Mouse (Mus musculus) cerebellum, adult 11-12 months (tissue): ENCODE results near the gene Ly86.

Source experiments
- DNase-seq: peaks from one replicate; pipeline ENCODE4 v3.0.0; 2022

Ly86 gene

GRCm38 (mm10) chr13:37354432-37354831 is 9.4 kb downstream of the Ly86 start:
- DNase-seq: no peak

GRCm38 (mm10) chr13:37355642-37356331 is 10.8 kb downstream of the Ly86 start:
- DNase-seq: no peak

- no peak for DNase-seq
These were observed 11.5 kb downstream of the Ly86 start for GRCm38 (mm10) chr13:37356549-37356948.

GRCm38 (mm10) chr13:37358112-37358511 is 13.1 kb downstream of the Ly86 start:
- DNase-seq: no peak

DNA sequence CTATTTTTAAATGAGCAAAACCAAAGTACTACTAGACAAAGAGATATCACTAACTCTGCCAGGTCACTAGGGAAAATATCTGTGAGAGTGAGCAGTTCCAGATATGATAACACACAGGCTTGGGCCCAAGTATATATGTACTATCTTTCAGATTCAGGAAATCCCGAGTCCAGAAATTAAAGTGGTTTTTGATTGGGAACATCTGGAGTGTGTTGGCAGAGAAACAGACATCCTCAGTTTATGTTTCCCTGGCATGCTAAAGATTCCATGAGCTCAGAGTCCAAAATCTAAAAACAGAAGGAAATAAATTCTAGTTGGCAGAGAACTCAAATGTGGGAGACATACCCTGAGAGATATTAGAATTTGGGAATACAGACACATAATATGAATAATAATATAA is 16.2 kb downstream of the Ly86 start:
- no peak for DNase-seq

DNA sequence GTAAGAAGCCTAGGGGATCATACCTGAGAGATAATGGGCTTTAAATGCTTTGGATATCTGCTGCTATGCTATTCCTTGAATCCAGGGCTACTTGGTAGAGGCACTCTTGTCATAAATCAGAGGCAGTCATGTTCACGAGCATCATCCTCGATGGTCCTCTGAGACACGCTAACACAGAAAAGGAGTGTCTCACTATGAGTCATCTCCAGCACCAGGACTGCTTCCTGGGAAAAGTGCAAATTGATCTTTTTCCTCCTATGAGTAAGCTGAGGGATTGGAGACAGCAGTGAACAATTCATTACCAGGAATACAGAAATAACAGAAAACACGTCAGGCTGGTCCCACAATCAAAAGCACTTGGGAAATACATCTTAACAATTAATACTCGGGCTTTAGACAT is 19.3 kb downstream of the Ly86 start:
- no peak for DNase-seq

DNA sequence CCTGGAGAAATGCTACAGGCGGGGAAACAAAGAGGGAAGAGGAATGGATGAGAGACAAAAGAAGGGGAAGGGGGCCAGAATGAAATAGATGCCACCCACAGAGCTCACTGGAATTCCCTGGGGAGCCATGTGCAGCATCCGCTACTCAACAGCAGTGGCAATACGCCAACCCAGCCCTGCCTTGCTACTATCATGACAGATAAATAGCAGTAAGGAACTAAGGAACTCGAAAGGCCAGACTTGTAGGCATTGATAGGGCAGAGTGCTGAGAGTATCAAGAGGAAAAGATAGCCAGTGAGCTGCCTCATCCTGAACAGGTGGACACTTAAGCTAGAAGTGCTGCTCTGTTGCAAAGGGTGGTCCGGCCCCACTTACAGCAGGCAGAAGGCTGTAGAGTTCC is 31.4 kb downstream of the Ly86 start:
- no peak for DNase-seq

DNA sequence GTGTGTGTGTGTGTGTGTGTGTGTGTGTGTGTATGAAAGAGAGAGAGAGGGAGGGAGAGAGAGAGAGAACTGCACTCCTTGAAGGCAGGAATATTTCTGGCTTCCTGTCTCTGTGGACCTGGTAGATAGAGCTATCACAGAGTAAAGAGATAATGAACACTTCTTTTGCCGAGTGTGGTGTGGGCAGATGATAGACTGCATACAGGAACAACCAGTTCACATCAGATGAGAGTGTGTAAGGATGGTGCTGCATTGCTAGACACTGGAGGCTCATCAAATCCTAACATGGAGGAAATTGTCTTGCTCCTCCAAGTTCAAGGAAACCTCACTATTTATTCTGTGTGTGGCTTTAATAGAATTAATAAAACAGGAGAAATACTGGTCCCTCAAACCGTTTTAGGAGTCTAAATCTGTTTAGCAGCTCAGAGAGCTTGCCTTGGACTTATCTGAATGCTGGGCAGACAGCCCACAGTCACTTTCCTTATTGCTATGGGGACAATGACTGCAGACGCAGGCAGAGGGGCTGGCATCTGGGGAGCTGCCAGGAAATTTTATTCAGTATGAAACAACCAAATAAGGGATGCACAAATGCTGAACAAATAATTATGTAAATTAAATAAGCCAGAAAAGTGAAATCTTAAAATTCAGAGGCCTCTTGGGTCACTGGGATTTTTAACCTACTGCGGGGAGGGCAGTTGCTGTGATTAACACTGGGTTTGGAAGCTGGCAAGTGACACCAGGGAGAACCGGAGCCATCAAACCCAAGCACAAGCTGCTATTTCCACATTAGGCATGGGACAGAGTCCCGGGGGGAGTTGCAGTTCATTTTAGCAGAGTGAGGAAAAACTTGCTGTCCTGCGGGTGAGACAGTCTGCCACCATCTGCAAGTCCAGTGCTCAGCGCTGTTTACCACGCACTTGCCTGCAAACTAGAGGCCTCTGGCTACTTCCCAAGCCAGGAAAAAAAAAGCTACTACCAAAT is 43.5 kb downstream of the Ly86 start:
- DNase-seq: peak; percentile 16

- no peak for DNase-seq
These were observed 44.3 kb downstream of the Ly86 start for GRCm38 (mm10) chr13:37389296-37389695.

- DNase-seq: no peak
These were observed 53.8 kb downstream of the Ly86 start for GRCm38 (mm10) chr13:37398791-37399190.

DNA sequence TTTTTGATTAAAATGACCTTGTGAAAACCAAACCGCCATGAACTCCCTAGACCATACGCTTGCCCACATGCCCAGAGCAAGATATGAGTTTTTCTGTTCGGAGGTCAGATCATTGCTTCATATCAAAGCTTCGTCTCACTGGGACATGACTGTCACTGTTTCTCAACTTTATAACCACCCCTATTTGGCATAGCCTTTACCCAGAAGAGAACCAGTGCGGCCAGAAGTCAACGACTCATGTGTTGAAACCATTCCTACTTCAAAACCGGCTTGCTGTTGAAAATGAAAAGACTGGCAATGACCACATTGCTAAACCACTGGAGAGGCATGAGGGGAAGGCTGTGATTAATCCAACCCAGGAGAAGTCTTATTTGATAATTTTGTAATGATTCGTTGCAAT is 54.3 kb downstream of the Ly86 start:
- no peak for DNase-seq

- no peak for DNase-seq
These were observed 57.4 kb downstream of the Ly86 start for GRCm38 (mm10) chr13:37402421-37402820.

DNA sequence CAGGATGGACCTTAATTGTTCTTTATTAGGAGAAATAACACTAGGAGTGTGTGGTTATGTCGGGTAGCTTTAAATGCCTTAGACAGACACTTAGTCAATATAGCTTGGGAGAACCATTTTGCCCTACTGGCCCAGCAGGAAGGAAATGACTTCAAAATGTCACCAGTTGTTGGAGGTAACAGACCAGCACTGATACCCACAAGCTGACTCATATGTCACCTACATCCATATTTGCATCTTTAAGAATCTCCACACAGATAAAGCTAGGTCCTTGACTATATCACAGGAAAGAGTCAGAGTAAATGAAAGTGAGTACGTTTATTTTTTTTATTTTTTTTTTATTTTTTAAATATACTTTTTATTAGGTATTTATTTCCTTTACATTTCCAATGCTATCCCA is 58.7 kb downstream of the Ly86 start:
- DNase-seq: no peak

- no peak for DNase-seq
These were observed 70.7 kb downstream of the Ly86 start for GRCm38 (mm10) chr13:37415696-37416095.

GRCm38 (mm10) chr13:37423416-37423815 is 78.4 kb downstream of the Ly86 start:
- DNase-seq: no peak

DNA sequence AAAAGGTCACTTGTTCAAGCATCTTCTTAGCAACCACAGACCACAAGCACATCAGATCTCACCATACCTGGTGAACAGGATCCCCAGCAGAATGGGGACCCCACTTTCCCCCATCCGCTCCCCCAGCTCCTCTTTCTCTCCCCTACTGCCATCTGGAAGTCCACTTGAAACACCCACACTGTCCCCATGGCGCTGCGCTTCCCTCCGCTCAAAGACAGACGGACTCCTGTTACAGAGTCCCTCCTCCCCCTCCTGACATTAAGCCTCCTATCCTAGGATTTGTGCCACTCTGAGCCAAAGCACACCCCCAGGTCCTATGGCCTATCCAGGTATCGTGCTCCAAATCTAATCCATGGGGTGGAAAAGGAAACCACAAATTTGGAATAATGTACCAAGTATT is 79.9 kb downstream of the Ly86 start:
- no peak for DNase-seq

GRCm38 (mm10) chr13:37425406-37425805 is 80.4 kb downstream of the Ly86 start:
- DNase-seq: no peak

- no peak for DNase-seq
These were observed 81.7 kb downstream of the Ly86 start for GRCm38 (mm10) chr13:37426578-37427336.

DNA sequence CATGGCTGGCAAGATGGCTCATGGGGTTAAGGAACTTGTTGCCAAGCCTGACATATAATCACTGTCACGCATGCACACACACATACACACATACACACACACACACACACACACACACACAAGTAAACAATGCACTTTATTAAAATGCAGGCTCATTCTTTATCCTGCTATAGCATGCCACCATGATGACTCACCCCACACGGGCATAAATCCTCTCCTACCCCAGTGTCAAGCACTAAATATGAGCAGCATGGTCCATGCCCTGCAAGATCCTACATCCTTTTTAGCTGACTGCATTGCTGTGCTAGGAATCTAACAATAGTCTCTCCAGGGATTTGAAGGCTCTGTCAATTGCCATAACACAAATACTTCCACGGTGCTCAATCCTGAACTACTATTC is 83.5 kb downstream of the Ly86 start:
- DNase-seq: no peak

DNA sequence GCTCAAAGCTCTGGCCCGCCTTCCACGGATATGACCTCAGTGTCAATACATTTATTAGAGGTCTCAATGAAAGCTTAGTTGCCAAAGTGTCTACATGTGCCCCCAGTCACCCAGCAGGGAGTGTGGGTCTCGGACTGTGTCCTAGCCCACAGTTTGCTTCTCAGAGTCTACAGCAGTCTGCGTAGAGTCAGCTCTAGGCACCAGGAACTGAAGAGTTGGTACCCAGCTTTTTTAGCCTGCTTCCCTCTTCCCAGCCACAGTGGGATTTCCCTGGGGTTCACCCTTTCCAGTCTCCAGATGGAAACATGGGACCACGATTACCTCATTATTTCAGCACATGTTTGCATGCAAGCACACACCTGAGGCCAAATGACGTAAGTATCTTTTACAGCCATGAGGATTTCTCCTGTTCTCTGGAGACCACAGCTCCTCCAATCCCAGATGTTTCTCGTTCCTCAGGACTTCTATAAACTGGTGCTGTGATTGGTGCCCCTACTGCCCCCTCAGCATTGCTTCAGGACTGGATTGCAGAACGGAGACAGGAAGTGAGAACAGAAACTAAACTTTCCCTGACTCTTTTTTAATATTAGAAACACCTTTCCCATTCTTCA is 84.8 kb downstream of the Ly86 start:
- DNase-seq: no peak

DNA sequence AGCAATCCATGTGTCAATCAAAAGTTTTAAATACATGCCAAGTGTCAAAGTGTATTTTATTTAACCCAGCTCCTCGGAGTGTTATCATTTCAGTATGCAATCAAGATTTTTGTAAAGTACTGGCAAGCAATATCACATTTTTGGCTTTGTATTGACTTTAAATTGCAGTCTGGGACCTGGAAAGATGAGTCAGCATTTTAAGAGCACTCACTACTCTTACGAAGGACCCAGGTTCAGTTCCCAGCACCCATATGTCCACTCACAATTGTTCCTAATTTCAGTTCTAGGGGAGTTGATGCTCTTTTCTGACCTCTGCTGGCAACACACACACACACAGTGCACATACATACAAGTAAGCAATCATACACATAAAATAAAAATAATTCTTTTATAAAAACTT is 86.7 kb downstream of the Ly86 start:
- DNase-seq: no peak

- no peak for DNase-seq
These were observed 87.6 kb downstream of the Ly86 start for GRCm38 (mm10) chr13:37432653-37433052.

GRCm38 (mm10) chr13:37433142-37433541 is 88.1 kb downstream of the Ly86 start:
- no peak for DNase-seq
